10 mouse cellular contexts compared by ENCODE assay signal in the genomic region with DNA sequence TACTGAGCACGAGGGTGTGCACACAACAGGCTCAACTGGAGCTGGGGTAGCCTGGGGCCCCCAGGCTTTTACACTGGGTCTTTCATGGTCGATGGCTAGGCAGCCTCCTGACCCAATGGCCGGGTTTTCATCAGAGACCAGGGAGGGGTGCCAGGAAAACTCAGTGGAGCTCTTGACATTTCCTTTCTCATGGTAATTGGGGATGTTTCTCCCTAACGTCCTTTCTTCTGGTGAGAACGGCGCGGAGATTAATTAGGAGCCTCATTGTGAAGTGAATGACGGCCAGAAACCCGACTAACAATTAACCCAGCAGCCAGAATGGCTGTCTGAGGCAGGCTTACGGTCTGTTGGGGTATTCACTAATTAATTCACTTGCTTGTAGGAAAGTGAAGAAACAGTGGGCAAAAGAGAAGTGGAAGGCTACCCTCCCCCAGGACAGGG.
DNase-seq lines count a peak whose midpoint lies in the region; ATAC-seq and TF ChIP-seq lines count a peak whose summit lies in the region.
"Had no signal": no experiment of that assay in that cellular context is flagged by ENCODE, and none has a peak within 500 bp of the region (broad histone marks: within the 10 kb centered on the region; RNA-seq: fewer than 3 reads in every experiment).

No protein-coding gene starts in this region.

- 16% methylated on average over 10 of the region's 10 CpGs for WGBS in kidney, postnatal 0 days
- whole genome bisulfite sequencing in hindbrain, embryonic 13.5 days, result 3% methylated on average over 10 of the region's 10 CpGs
- WGBS in neural tube, embryonic 11.5 days, result 8% methylated on average over 10 of the region's 10 CpGs

- 0 out of 2 replicates have a peak, but pooled peaks cover 3% of the 10 kb centered on the region for H3K36me3 ChIP-seq in kidney, postnatal 0 days (ENCODE audit: insufficient read depth, low read length)
- peaks cover 27% of the 10 kb centered on the region for H3K36me3 ChIP-seq in hindbrain, embryonic 13.5 days
- peaks cover 14% of the 10 kb centered on the region for H3K36me3 ChIP-seq in neural tube, embryonic 11.5 days (ENCODE audit: control insufficient read depth, insufficient read depth, low read length)

- H3K4me2 ChIP-seq in kidney, postnatal 0 days (ENCODE audit: low read length), result peak overlapping the region; percentile 18
- H3K4me2 ChIP-seq in hindbrain, embryonic 13.5 days, result peak overlapping the region; percentile 43
- H3K4me2 ChIP-seq in neural tube, embryonic 11.5 days (ENCODE audit: low read depth), result peak overlapping the region; percentile 39
- H3K4me2 ChIP-seq: limb, embryonic 13.5 days had no signal

- TF ChIP-seq CTCF in kidney, postnatal 0 days (IDR thresholded peaks at IDR 0.05; ENCODE audit: low read depth), result no peak

- no peaks in the 10 kb centered on the region for H3K9me3 ChIP-seq in kidney, postnatal 0 days (replicated peaks; ENCODE audit: low read length)
- H3K9me3 ChIP-seq in hindbrain, embryonic 13.5 days, result no peaks in the 10 kb centered on the region
- H3K9me3 ChIP-seq in neural tube, embryonic 11.5 days (ENCODE audit: control insufficient read depth, low read length), result no peaks in the 10 kb centered on the region
- H3K9me3 ChIP-seq: limb, embryonic 13.5 days had no signal

- H3K27me3 ChIP-seq in kidney, postnatal 0 days (ENCODE audit: insufficient read depth, low read length), result no peaks in the 10 kb centered on the region
- no peaks in the 10 kb centered on the region for H3K27me3 ChIP-seq in hindbrain, embryonic 13.5 days
- no peaks in the 10 kb centered on the region for H3K27me3 ChIP-seq in neural tube, embryonic 11.5 days (ENCODE audit: control insufficient read depth, insufficient read depth, low read length)
- H3K27me3 ChIP-seq: limb, embryonic 13.5 days had no signal

- H3K4me3 ChIP-seq in kidney, postnatal 0 days (replicated peaks; ENCODE audit: low read depth, low read length), result no peak overlapping the region
- peak overlapping the region; percentile 23; the same call in 1 of the 2 replicates for H3K4me3 ChIP-seq in hindbrain, embryonic 13.5 days
- peak overlapping the region; percentile 39 for H3K4me3 ChIP-seq in neural tube, embryonic 11.5 days (ENCODE audit: low read depth, low read length)
- H3K4me3 ChIP-seq: limb, embryonic 13.5 days had no signal

- 0 out of 2 replicates have a peak overlapping the region, but pooled peaks have one; percentile 18 for H3K9ac ChIP-seq in kidney, postnatal 0 days (ENCODE audit: low read depth, low read length)
- H3K9ac ChIP-seq in hindbrain, embryonic 13.5 days, result peak overlapping the region; percentile 59
- H3K9ac ChIP-seq in neural tube, embryonic 11.5 days (ENCODE audit: low read length), result peak overlapping the region; percentile 62
- H3K9ac ChIP-seq: limb, embryonic 13.5 days had no signal

- no peak overlapping the region for H3K27ac ChIP-seq in kidney, postnatal 0 days
- H3K27ac ChIP-seq in hindbrain, embryonic 13.5 days, result peak overlapping the region; percentile 92
- H3K27ac ChIP-seq in neural tube, embryonic 11.5 days (ENCODE audit: low read depth, low read length), result peak overlapping the region; percentile 89
- H3K27ac ChIP-seq: limb, embryonic 13.5 days had no signal

- no peak for ATAC-seq in kidney, postnatal 0 days (replicated peaks; ENCODE audit: low FRiP score, low read depth)
- ATAC-seq in hindbrain, embryonic 13.5 days (ENCODE audit: low FRiP score), result peak; percentile 84
- peak; percentile 89 for ATAC-seq in neural tube, embryonic 11.5 days (ENCODE audit: insufficient read depth, low FRiP score, low TSS enrichment)
- no peak for ATAC-seq in monocyte, adult 5-6 weeks (replicated peaks; ENCODE audit: insufficient number of reproducible peaks, low FRiP score, low TSS enrichment, poor library complexity, severe bottlenecking)
- ATAC-seq: CD4-positive, CD25-positive, alpha-beta regulatory T cell, adult 4 months had no signal

- DNase-seq in kidney, postnatal 0 days (ENCODE audit: low spot score), result no peak
- no peak for DNase-seq in kidney, adult 11 months
- DNase-seq in embryo, embryonic 11 days, result peak; percentile 83
- DNase-seq in neural tube, embryonic 11.5 days (ENCODE audit: low spot score), result peak; percentile 83
- DNase-seq in spleen, postnatal 36 days (ENCODE audit: low spot score in 2 of 2), result no peak
- no peak for DNase-seq in adrenal gland, postnatal 4 days (ENCODE audit: low spot score in 2 of 2)

- H3K4me1 ChIP-seq in kidney, postnatal 0 days (replicated peaks; ENCODE audit: insufficient read depth, low read length), result peaks cover 11% of the 10 kb centered on the region; the same call in 1 of the 2 replicates
- peaks cover 86% of the 10 kb centered on the region for H3K4me1 ChIP-seq in hindbrain, embryonic 13.5 days (replicated peaks)
- H3K4me1 ChIP-seq in neural tube, embryonic 11.5 days (ENCODE audit: control insufficient read depth, insufficient read depth, low read length), result peaks cover 43% of the 10 kb centered on the region

Comparison
In these comparisons a context has a peak if more than half of its experiments do, and no peak if none do; other contexts are left out.
1. ATAC-seq: peak in hindbrain, embryonic 13.5 days (single experiment) and neural tube, embryonic 11.5 days (single experiment); none in kidney, postnatal 0 days (single experiment) and monocyte, adult 5-6 weeks (single experiment).
2. DNase-seq: peak in embryo, embryonic 11 days (single experiment) and neural tube, embryonic 11.5 days (single experiment); none in kidney, postnatal 0 days (single experiment), kidney, adult 11 months (single experiment), spleen, postnatal 36 days (0 of 2) and adrenal gland, postnatal 4 days (0 of 2).
3. Peak in every context shown above with its lines, with median percentiles within 50 percentile points of each other: H3K4me2 ChIP-seq and H3K9ac ChIP-seq.